Mouse (Mus musculus) liver, embryonic 15.5 days (tissue): ENCODE results near the gene Tpbgl. TPM values are rescaled to one million over a fixed set of nuclear protein-coding genes. Genes with fewer than 3 reads are reported as not detected.

ENCODE experiments used
- ATAC-seq: fragments of 200-750 bp; cut with Nextera tagmentation; 2 replicates; pipeline ENCODE4 v1.8.0; 2017; ENCODE audit warnings: moderate number of reproducible peaks, mild to moderate bottlenecking, moderate library complexity; ENCODE audit not compliant: insufficient read depth
- H3K27ac ChIP-seq: fragments of 300-500 bp; sonication (generic); replicated peaks from 2 replicates; pipeline ENCODE4 v1.5.1; 2015; ENCODE audit warnings: mild to moderate bottlenecking, inconsistent platforms
- H3K27me3 ChIP-seq: fragments of 300-500 bp; sonication (generic); 2 replicates; pipeline ENCODE4 v1.6.1; 2015; ENCODE audit warnings: mild to moderate bottlenecking, inconsistent platforms
- H3K36me3 ChIP-seq: fragments of 300-500 bp; sonication (generic); replicated peaks from 2 replicates; pipeline ENCODE4 v1.6.1; 2015; ENCODE audit warnings: moderate library complexity, mild to moderate bottlenecking, inconsistent platforms
- H3K4me1 ChIP-seq: fragments of 300-500 bp; sonication (generic); replicated peaks from 2 replicates; pipeline ENCODE4 v1.6.1; 2015; ENCODE audit warnings: inconsistent platforms
- H3K4me2 ChIP-seq: fragments of 300-500 bp; sonication (generic); 2 replicates; pipeline ENCODE4 v1.6.1; 2015; ENCODE audit warnings: moderate library complexity, mild to moderate bottlenecking, inconsistent platforms
- H3K4me3 ChIP-seq: fragments of 300-500 bp; sonication (generic); replicated peaks from 2 replicates; pipeline ENCODE4 v1.5.1; 2015; ENCODE audit warnings: mild to moderate bottlenecking, inconsistent platforms
- H3K9ac ChIP-seq: fragments of 300-500 bp; sonication (generic); 2 replicates; pipeline ENCODE4 v1.6.1; 2015; ENCODE audit warnings: moderate library complexity, mild to moderate bottlenecking, inconsistent platforms
- H3K9me3 ChIP-seq: fragments of 300-500 bp; sonication (generic); replicated peaks from 2 replicates; pipeline ENCODE4 v1.6.1; 2016; ENCODE audit warnings: inconsistent platforms
- WGBS: fragments of 180-500 bp; shearing (Covaris S2); methylation state at CpG from one replicate; pipeline ENCODE4 v1.1.7; 2015; ENCODE audit warnings: mixed read lengths; ENCODE audit not compliant: insufficient replicate concordance; 5-methylcytosine and 5-hydroxymethylcytosine counted together
- polyA plus RNA-seq: library from polyadenylated mRNA; unstranded; fragments of >200 nt; fragmentation: Nextera tagmentation; extraction: Ambion mirVana; gene quantifications from 2 replicates; pipeline ENCODE4 v1.2.1, GENCODE M21; 2015

Gene Tpbgl
- polyA plus RNA-seq, result 0.41 and 0.44 TPM in 2 replicates

DNA sequence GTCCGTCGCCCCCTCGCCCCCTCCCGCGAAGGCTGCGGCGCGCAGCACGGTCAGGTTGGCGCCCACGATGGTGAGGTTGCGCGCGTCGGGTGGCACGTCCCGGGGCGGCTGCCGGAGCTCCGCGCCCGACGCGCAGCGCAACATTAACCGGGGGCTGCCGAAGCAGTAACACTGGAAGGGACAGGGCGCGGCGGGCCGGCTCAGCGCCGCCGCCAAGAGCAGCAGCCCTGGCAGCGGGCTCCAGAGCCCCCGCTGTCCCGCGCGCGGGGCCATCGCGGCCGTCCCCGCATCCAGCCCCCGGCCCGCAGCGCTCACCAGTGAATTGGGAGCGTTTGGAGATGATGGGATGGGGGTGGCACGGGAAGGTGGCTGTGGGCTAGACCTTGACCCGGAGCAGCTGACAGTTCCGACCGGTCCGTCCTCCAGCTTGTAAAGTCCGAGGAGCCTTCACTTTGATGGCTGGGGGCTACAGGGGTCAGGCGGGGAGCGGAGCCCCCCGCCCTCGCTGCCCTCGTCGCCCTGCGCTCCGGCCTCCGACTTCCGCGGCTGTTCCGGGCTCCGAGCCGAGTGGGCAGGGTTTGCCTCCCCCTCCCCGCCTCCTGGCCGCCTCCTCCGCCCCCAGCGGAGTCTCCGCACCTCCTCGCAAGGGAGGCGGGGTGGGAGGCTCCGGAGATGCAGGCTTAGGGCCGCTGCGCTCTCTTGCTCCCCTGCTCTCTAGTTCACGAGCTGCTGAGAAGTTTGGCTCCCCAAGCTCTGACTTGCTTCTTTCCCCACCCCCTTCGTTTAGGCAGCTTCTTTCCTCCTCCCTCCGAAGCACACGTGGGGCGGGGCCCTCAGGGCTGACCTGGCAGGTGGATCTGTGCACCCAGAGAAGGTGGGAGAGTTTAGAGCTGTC is at the start of gene Tpbgl:
TSS of gene Tpbgl (minus strand) at position 728 of the 895 bp plus-strand sequence.
- Histone ChIP-seq H3K27ac (no peak within 1 kb of the TSS), H3K4me1 (peaks cover 18% of the 10 kb centered on the region), H3K4me2 (peak within 1 kb of the TSS; percentile 65), H3K9ac (no peak within 1 kb of the TSS), H3K27me3 (peaks cover 99% of the 10 kb centered on the region), H3K4me3 (peak within 1 kb of the TSS; percentile 44), H3K9me3 (no peaks in the 10 kb centered on the region), H3K36me3 (no peaks in the 10 kb centered on the region)
- WGBS, result under 1% methylated on average over 82 of the region's 83 CpGs
- no peak for ATAC-seq

DNA sequence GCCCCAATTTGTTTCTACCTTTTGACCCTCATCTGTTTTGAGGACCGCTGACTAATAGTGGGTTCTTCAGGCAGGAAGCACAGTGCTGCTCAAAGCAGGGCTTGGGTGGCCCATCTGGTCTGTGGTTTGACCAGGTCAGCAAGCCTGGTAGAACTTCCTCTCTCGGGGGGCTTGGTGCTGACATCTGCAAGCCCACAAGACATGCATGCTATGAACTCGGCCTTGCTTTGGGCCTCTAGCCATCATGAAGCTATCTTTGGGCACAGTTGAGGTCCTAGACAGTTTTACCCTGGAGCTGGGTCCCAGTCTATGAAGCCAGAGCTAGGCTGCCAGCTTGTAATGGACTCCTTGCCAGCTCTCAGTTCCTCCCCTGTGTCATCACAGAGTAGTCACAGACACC is 48.0 kb upstream of the Tpbgl start:
- H3K9me3 ChIP-seq, result no peaks in the 10 kb centered on the region
- no peaks in the 10 kb centered on the region; the same call in 1 of the 2 replicates for H3K27me3 ChIP-seq
- H3K9ac ChIP-seq, result no peak overlapping the region
- ATAC-seq, result no peak
- H3K4me2 ChIP-seq, result no peak overlapping the region
- peaks cover 10% of the 10 kb centered on the region; the same call in 1 of the 2 replicates for H3K4me1 ChIP-seq
- no peak overlapping the region for H3K27ac ChIP-seq
- 16% methylated on average over 3 of the region's 3 CpGs for WGBS
- H3K4me3 ChIP-seq, result no peak overlapping the region
- H3K36me3 ChIP-seq, result no peaks in the 10 kb centered on the region

DNA sequence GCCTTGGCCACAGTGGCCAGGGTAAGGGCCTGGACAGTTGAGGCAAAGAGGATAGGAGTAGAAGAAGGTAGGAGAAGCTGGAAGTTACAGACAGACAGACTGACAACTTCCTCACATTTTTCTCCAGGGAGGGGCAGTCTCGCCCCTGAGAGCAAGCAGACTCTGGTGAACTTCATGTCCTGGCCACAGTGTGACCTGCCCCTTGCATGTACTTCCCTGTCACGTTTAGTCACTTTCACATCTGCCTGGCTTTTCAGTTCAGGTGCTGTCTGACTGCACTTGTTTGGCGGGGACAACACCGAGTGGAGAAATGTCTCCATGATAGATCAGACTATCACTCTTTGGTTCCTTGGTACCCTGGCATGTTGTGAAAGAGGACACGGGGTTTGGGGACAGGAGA is 47.3 kb upstream of the Tpbgl start:
- Histone ChIP-seq H3K4me1 (peaks cover 10% of the 10 kb centered on the region; the same call in 1 of the 2 replicates), H3K9me3 (no peaks in the 10 kb centered on the region), H3K27me3 (no peaks in the 10 kb centered on the region; the same call in 1 of the 2 replicates), H3K4me2 (no peak overlapping the region), H3K9ac (no peak overlapping the region), H3K27ac (no peak overlapping the region), H3K36me3 (no peaks in the 10 kb centered on the region), H3K4me3 (no peak overlapping the region)
- ATAC-seq, result 0 out of 2 replicates have a peak, but pooled peaks have one; percentile 18
- 31% methylated on average over 5 of the region's 5 CpGs for WGBS

DNA sequence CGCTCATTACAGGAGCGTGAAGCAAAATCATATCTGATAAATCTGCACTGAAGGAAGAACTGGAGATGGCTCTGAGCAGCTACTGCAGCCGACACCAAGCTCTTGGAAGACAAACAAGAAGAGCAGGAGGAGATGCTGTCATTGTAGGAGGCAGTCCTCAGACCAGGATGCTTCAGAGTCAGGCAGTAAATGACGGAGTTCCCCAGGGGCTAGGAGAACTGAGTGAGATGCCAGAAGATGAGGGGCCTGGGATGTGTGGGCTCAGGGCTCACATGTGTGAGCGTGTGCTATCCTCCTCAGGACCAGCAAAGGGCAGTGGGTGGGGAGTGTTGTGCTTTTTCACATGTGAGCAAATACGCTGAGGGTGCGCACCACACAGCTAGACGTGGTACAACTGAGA is 46.3 kb upstream of the Tpbgl start:
- Histone ChIP-seq H3K9me3 (no peaks in the 10 kb centered on the region), H3K36me3 (no peaks in the 10 kb centered on the region), H3K27me3 (no peaks in the 10 kb centered on the region; the same call in 1 of the 2 replicates), H3K9ac (no peak overlapping the region), H3K4me2 (no peak overlapping the region), H3K27ac (no peak overlapping the region), H3K4me1 (peaks cover 10% of the 10 kb centered on the region; the same call in 1 of the 2 replicates), H3K4me3 (no peak overlapping the region)
- 60% methylated on average over 8 of the region's 8 CpGs for WGBS
- ATAC-seq, result no peak

DNA sequence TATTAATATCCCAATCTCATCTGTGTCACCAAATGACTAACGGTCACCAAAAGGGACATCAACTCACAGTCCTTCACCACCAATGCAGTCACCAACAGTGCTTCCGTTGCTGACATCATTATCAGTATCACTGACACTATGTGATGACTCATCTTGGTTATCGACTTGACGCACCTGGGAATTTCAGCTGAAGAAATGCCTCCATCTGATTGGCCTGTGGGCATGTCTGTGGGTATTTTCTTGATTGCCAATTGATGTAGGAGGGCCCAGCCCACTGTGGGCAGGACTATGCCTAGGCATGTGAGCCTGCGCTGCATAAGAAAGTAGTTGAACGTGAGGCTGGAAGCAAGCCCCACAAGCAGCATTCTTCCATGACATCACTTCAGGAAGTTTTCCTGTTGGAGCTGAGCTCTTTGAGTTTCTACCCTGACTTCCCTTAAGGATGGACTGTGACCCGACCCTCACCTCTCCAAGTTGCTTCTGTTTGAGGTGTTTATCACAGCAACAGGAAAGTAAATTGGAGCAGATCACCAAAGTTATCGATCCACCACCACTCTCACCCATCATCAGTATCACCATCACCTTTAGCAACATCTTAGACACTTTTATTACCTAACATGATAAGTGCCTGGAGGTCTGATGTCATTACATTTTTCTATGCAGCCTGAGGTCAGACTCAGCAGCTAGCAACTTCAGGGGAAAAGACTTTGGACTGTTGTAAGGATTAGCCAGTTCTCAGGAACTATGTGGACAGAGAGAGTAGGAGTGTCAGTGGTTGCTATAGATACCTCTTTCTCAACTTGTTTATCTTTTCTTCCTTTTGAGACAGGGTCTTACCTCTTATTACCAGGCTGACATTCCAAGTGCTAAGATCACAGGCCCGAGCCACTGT is 44.9 kb upstream of the Tpbgl start:
- peak; percentile 40; the same call in 1 of the 2 replicates for ATAC-seq
- Histone ChIP-seq H3K4me3 (no peak overlapping the region), H3K9me3 (no peaks in the 10 kb centered on the region), H3K4me1 (peaks cover 10% of the 10 kb centered on the region; the same call in 1 of the 2 replicates), H3K27me3 (no peaks in the 10 kb centered on the region; the same call in 1 of the 2 replicates), H3K36me3 (no peaks in the 10 kb centered on the region), H3K9ac (no peak overlapping the region), H3K27ac (no peak overlapping the region), H3K4me2 (no peak overlapping the region)
- 57% methylated on average over 9 of the region's 9 CpGs for WGBS

DNA sequence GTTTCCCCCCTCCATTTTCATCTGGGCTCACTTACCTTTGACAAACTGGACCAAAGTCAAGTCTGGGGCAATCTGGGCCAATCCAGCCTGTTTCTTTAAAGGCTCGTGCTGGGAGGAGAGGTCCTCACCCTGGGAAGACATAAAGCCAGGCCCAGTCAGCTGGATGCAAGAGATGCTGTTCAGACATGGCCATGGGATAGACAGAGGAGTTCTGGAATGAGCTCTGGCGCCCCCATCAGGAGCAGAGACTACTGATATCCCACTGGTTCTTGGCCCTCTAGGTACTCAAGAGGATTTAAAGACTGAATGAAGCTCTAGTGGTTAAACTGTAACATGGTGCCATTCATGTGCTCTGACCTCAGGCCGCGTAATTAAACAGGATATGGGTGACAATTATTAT is 44.0 kb upstream of the Tpbgl start:
- 48% methylated on average over 4 of the region's 4 CpGs for WGBS
- Histone ChIP-seq H3K4me2 (no peak overlapping the region), H3K27ac (no peak overlapping the region), H3K9ac (no peak overlapping the region), H3K9me3 (no peaks in the 10 kb centered on the region), H3K4me1 (peaks cover 10% of the 10 kb centered on the region; the same call in 1 of the 2 replicates), H3K27me3 (no peaks in the 10 kb centered on the region; the same call in 1 of the 2 replicates), H3K36me3 (no peaks in the 10 kb centered on the region), H3K4me3 (no peak overlapping the region)
- no peak for ATAC-seq

DNA sequence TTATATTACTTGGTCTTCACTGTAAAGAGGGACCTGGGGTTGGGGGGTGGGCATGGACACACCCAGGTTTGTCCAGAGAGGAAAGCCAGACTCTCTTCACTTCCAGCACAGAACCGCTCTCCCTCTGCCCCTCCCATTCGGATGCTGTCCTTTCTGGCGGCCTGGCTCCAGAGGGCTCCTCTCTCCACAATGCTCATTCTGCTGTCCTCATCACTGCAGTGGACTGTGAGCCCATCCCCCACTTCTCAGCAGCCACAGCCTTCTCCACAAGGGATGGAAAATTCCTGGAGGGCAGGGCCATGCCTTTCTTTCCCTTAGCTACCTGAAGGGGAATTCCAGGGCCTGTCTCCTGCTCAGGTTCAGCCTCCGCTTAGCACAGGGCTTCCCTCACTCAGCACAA is 41.9 kb upstream of the Tpbgl start:
- H3K36me3 ChIP-seq, result no peaks in the 10 kb centered on the region
- H3K27me3 ChIP-seq, result no peaks in the 10 kb centered on the region; the same call in 1 of the 2 replicates
- no peak overlapping the region for H3K4me2 ChIP-seq
- ATAC-seq, result no peak
- peaks cover 10% of the 10 kb centered on the region; the same call in 1 of the 2 replicates for H3K4me1 ChIP-seq
- no peak overlapping the region for H3K27ac ChIP-seq
- H3K9ac ChIP-seq, result no peak overlapping the region
- H3K9me3 ChIP-seq, result no peaks in the 10 kb centered on the region
- 58% methylated on average over 4 of the region's 4 CpGs for WGBS
- H3K4me3 ChIP-seq, result no peak overlapping the region

DNA sequence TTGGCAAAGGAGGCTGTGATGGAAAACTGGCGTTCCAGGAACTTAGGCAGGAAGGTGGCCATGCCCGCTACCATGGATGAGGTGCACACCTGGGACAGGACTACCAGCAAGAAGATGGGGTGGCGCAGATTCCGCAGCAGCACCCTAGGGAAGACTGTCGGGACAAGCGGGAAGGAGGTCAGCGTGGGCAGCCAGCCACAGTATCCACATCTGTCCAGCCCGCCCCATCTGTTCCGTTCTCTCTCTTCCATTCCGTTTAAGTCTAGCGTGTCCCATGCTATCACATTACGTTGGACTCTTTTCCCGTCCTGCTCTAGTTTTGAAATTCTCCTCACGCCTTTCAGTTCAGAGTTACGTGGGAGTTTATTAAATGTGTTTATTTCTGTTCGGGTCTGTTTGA is 40.2 kb upstream of the Tpbgl start:
- WGBS, result 76% methylated on average over 16 of the region's 16 CpGs
- peaks cover 7% of the 10 kb centered on the region; the same call in 1 of the 2 replicates for H3K4me1 ChIP-seq
- no peak overlapping the region for H3K4me2 ChIP-seq
- H3K36me3 ChIP-seq, result no peaks in the 10 kb centered on the region
- H3K9me3 ChIP-seq, result no peaks in the 10 kb centered on the region
- no peak overlapping the region for H3K9ac ChIP-seq
- no peak overlapping the region for H3K27ac ChIP-seq
- H3K4me3 ChIP-seq, result no peak overlapping the region
- ATAC-seq, result no peak
- H3K27me3 ChIP-seq, result no peaks in the 10 kb centered on the region; the same call in 1 of the 2 replicates

DNA sequence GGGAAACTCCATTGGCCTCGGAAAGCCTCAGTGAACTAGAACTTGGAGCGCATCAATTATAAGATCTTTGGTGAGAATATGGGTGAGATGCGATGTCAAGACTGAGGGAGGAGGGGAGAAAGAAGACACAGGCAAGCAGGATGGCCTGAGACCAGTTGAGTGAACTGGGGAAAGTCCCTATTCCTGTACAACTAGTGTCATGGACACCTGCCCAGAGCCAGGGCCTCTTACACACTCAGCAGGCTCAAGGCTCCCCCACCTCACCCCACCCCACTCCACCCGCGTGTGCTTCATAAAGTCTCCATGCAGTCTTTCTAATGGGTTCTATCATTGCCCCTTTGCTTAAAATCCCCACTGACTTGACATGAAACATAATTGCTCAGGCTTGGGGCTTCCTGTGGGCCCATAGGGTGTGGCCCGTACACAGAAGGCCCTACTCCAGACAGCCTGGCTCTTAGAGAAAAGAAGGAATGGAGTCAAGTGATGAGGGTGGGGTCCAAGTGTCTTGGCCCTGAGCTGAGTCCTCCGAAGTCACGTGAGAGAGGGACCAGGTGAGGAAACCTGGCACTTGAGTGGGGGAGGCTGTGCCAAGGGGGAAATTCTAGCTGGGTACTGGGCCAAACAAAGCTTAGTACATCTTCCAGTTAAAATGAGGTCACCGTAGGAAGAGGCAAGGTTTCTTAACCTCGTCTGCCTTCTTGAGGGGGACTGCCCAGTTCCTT is 39.0 kb upstream of the Tpbgl start:
- no peak overlapping the region for H3K9ac ChIP-seq
- no peaks in the 10 kb centered on the region for H3K4me1 ChIP-seq
- no peaks in the 10 kb centered on the region for H3K9me3 ChIP-seq
- H3K27ac ChIP-seq, result no peak overlapping the region
- no peaks in the 10 kb centered on the region for H3K36me3 ChIP-seq
- ATAC-seq, result no peak
- H3K27me3 ChIP-seq, result no peaks in the 10 kb centered on the region; the same call in 1 of the 2 replicates
- WGBS, result 76% methylated on average over 10 of the region's 10 CpGs
- H3K4me2 ChIP-seq, result no peak overlapping the region
- no peak overlapping the region for H3K4me3 ChIP-seq
